Mouse (Mus musculus) CH12.LX (cell line): ENCODE results near the gene Hvcn1. TPM values are rescaled to one million over a fixed set of nuclear protein-coding genes. Genes with fewer than 3 reads are reported as not detected.

Experiments used
- DNase-seq: peaks from one replicate; pipeline ENCODE4 v3.0.0-alpha.2; 2013; ENCODE audit errors: extremely low read depth
- H3K27ac ChIP-seq: 2 replicates; pipeline ENCODE4 v1.5.1; 2012; ENCODE audit warnings: low read depth, mild to moderate bottlenecking, control low read depth, moderate library complexity; ENCODE audit not compliant: insufficient read depth
- H3K27me3 ChIP-seq: replicated peaks from 2 replicates; pipeline ENCODE3; 2012; ENCODE audit warnings: inconsistent platforms
- H3K36me3 ChIP-seq, 2 experiments: replicated peaks in 1 of 2; 2 replicates each; pipeline versions ENCODE3 to v1.6.1; 2012; ENCODE audit warnings: inconsistent platforms in 1 of 2, low read length in 1 of 2, mild to moderate bottlenecking in 1 of 2, mixed read lengths in 1 of 2, moderate library complexity in 1 of 2; ENCODE audit not compliant: control insufficient read depth in 1 of 2, insufficient read depth in 1 of 2
- H3K4me1 ChIP-seq, 2 experiments: 2 replicates each; pipeline ENCODE4 v1.6.1; 2012; ENCODE audit warnings: inconsistent platforms in 1 of 2, moderate library complexity in 1 of 2; ENCODE audit not compliant: insufficient read depth in 2 of 2, control insufficient read depth in 1 of 2
- H3K4me2 ChIP-seq: 2 replicates; pipeline ENCODE4 v1.6.1; 2012; ENCODE audit warnings: low read depth, mild to moderate bottlenecking, control low read depth; ENCODE audit not compliant: poor library complexity, insufficient read depth, severe bottlenecking
- H3K4me3 ChIP-seq, 3 experiments: fragments of 150-350 bp in 1 of 3; sonication (generic) in 1 of 3; replicated peaks in 1 of 3; 2 replicates each; pipeline versions ENCODE3 to v1.5.1; 2011 to 2012; ENCODE audit warnings: low read depth in 2 of 3, low read length in 2 of 3, mild to moderate bottlenecking in 2 of 3, moderate library complexity in 2 of 3, control low read depth in 1 of 3, improper control_type of control experiment in 1 of 3, inconsistent platforms in 1 of 3, mixed read lengths in 1 of 3; ENCODE audit not compliant: poor library complexity in 1 of 3
- H3K79me2 ChIP-seq: replicated peaks from 2 replicates; pipeline ENCODE4 v1.6.1; 2012; ENCODE audit warnings: mild to moderate bottlenecking, moderate library complexity; ENCODE audit not compliant: control insufficient read depth, poor library complexity, insufficient read depth, severe bottlenecking; ENCODE audit errors: extremely low read depth
- H3K9ac ChIP-seq: 2 replicates; pipeline ENCODE4 v1.6.1; 2012; ENCODE audit warnings: low read depth, mild to moderate bottlenecking, control low read depth, moderate library complexity; ENCODE audit not compliant: insufficient read depth
- H3K9me3 ChIP-seq: replicated peaks from 2 replicates; pipeline ENCODE3; 2012; ENCODE audit warnings: low read length, inconsistent platforms, mixed read lengths
- BHLHE40 ChIP-seq: IDR thresholded peaks from 2 replicates; pipeline ENCODE4 v1.6.1; 2011; ENCODE audit warnings: mild to moderate bottlenecking, low read depth, low read length, improper control_type of control experiment
- CHD1 ChIP-seq: IDR thresholded peaks from 2 replicates; pipeline ENCODE4 v1.6.1; 2012; ENCODE audit warnings: low read depth, low read length, improper control_type of control experiment, inconsistent platforms
- CTCF ChIP-seq, 2 experiments: IDR thresholded peaks in 1 of 2; conservative IDR thresholded peaks in 1 of 2; 2 replicates each; pipeline ENCODE4 v1.5.1; 2011 to 2012; ENCODE audit warnings: low read depth in 2 of 2, low read length in 2 of 2, improper control_type of control experiment in 1 of 2, inconsistent platforms in 1 of 2, mild to moderate bottlenecking in 1 of 2, moderate library complexity in 1 of 2
- E2F4 ChIP-seq: IDR thresholded peaks from 2 replicates; pipeline ENCODE4 v1.6.1; 2011; ENCODE audit warnings: low read depth, low read length, improper control_type of control experiment; ENCODE audit not compliant: insufficient replicate concordance
- EP300 ChIP-seq: IDR thresholded peaks from 2 replicates; pipeline ENCODE4 v1.6.1; 2011; ENCODE audit warnings: low read length, improper control_type of control experiment
- HCFC1 ChIP-seq: IDR thresholded peaks from 2 replicates; pipeline ENCODE4 v1.6.1; 2012; ENCODE audit warnings: low read depth, mild to moderate bottlenecking, inconsistent platforms, low read length, improper control_type of control experiment
- IRF4 ChIP-seq: IDR thresholded peaks from 2 replicates; pipeline ENCODE4 v1.6.1; 2014; ENCODE audit warnings: low read depth, mild to moderate bottlenecking, inconsistent platforms, low read length, improper control_type of control experiment
- JUN ChIP-seq: IDR thresholded peaks from 2 replicates; pipeline ENCODE4 v1.6.1; 2011; ENCODE audit warnings: low read depth, mild to moderate bottlenecking, low read length, improper control_type of control experiment, moderate library complexity; ENCODE audit not compliant: insufficient read depth
- KAT2A ChIP-seq: IDR thresholded peaks from 2 replicates; pipeline ENCODE4 v1.6.1; 2012; ENCODE audit warnings: low read length, improper control_type of control experiment, inconsistent platforms; ENCODE audit not compliant: insufficient replicate concordance
- MAFK ChIP-seq: IDR thresholded peaks from 2 replicates; pipeline ENCODE4 v1.6.1; 2011; ENCODE audit warnings: low read length, improper control_type of control experiment; ENCODE audit not compliant: insufficient replicate concordance
- MAZ ChIP-seq: IDR thresholded peaks from 2 replicates; pipeline ENCODE4 v1.6.1; 2012; ENCODE audit warnings: low read depth, mild to moderate bottlenecking, inconsistent platforms, low read length, improper control_type of control experiment, moderate library complexity
- MXI1 ChIP-seq: IDR thresholded peaks from 2 replicates; pipeline ENCODE4 v1.6.1; 2011; ENCODE audit warnings: mild to moderate bottlenecking, low read depth, low read length, improper control_type of control experiment
- NRF1 ChIP-seq: IDR thresholded peaks from 2 replicates; pipeline ENCODE4 v1.6.1; 2014; ENCODE audit warnings: low read depth, mild to moderate bottlenecking, inconsistent platforms, low read length, improper control_type of control experiment, moderate library complexity
- POLR2A ChIP-seq: IDR thresholded peaks from 2 replicates; pipeline ENCODE4 v1.6.1; 2011; ENCODE audit warnings: low read depth, mild to moderate bottlenecking, improper control_type of control experiment, low read length
- POLR2AphosphoS2 ChIP-seq: IDR thresholded peaks from 2 replicates; pipeline ENCODE4 v1.6.1; 2011; ENCODE audit warnings: low read depth, low read length, improper control_type of control experiment
- RCOR1 ChIP-seq: conservative IDR thresholded peaks from 2 replicates; pipeline ENCODE4 v1.6.1; 2012; ENCODE audit warnings: low read depth, mild to moderate bottlenecking, inconsistent platforms, low read length, improper control_type of control experiment
- SIN3A ChIP-seq: IDR thresholded peaks from 2 replicates; pipeline ENCODE4 v1.6.1; 2012; ENCODE audit warnings: low read length, improper control_type of control experiment, inconsistent platforms
- SMC3 ChIP-seq: IDR thresholded peaks from 2 replicates; pipeline ENCODE4 v1.6.1; 2011; ENCODE audit warnings: low read depth, low read length, improper control_type of control experiment
- TBP ChIP-seq: conservative IDR thresholded peaks from 2 replicates; pipeline ENCODE4 v1.6.1; 2011; ENCODE audit warnings: low read depth, low read length, improper control_type of control experiment
- TCF12 ChIP-seq: IDR thresholded peaks from 2 replicates; pipeline ENCODE4 v1.6.1; 2014; ENCODE audit warnings: low read depth, mild to moderate bottlenecking, inconsistent platforms, low read length, improper control_type of control experiment
- UBTF ChIP-seq: IDR thresholded peaks from 2 replicates; pipeline ENCODE4 v1.6.1; 2012; ENCODE audit warnings: low read depth, mild to moderate bottlenecking, inconsistent platforms, low read length, improper control_type of control experiment, moderate library complexity
- USF1 ChIP-seq: IDR thresholded peaks from 2 replicates; pipeline ENCODE4 v1.6.1; 2014; ENCODE audit warnings: low read depth, mild to moderate bottlenecking, inconsistent platforms, low read length, improper control_type of control experiment
- USF2 ChIP-seq: conservative IDR thresholded peaks from 2 replicates; pipeline ENCODE4 v1.6.1; 2011; ENCODE audit warnings: low read depth, low read length, improper control_type of control experiment
- ZKSCAN1 ChIP-seq: IDR thresholded peaks from 2 replicates; pipeline ENCODE4 v1.6.1; 2012; ENCODE audit warnings: low read depth, inconsistent platforms, low read length, improper control_type of control experiment, borderline replicate concordance
- ZNF384 ChIP-seq: IDR thresholded peaks from 2 replicates; pipeline ENCODE4 v1.6.1; 2012; ENCODE audit warnings: low read depth, low read length, improper control_type of control experiment, inconsistent platforms
- dilution Hi-C: fragments of 300-500 bp; cut with MboI; formaldehyde crosslinking; loops from 2 replicates; pipeline ENCODE4 v1.14.3; 2020; ENCODE audit warnings: low sequenced_read_pairs; ENCODE audit not compliant: extremely low pct_unique_long_range_greater_than_20kb, extremely low pct_ligation_motif_present
- in situ Hi-C: fragments of 300-500 bp; cut with MboI; formaldehyde crosslinking; loops from 3 replicates; pipeline ENCODE4 v1.14.3; 2019; ENCODE audit warnings: low sequenced_read_pairs, low pct_ligation_motif_present, low pct_unique_long_range_greater_than_20kb, mixed read lengths
- polyA plus RNA-seq: library from polyadenylated mRNA; unstranded; fragments of >175 nt; gene quantifications from 2 replicates; pipeline ENCODE4 v1.2.1, GENCODE M21; 2012; ENCODE audit warnings: low read depth; ENCODE audit not compliant: insufficient read length
- total RNA-seq, 2 experiments: library from RNA; depleted of rRNA; stranded (reverse); fragments of 300-350 nt in 1 of 2; fragments of >200 nt in 1 of 2; gene quantifications; 2 replicates each; pipeline ENCODE4 v1.2.3; 2012 to 2014

Gene Hvcn1
- total and polyA plus RNA-seq, 3 experiments = 143 to 159 (median 156) TPM

DNA sequence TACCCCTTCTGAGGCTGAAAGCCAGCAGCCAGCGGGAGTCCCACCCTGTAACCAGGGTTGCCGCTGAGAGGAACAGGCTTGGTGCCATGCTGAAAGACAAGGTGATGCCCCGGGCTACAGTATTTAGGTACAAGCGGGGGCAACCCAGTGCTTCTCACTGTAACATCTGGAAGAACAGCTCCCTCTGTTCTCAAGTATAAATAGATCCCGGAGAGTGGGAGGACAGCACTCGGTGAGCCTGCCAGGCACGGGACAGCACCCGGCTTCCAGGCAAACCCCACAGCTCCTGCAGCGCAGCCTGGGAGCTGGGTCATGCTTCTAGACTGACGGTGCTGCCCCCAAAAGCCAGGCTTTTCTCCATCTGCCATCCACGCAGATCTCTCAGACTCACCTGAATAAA lies 40.9 kb downstream of the Hvcn1 start:
- in situ Hi-C loops = no loop called here
- dilution Hi-C loops = no loop called here
- H3K9ac ChIP-seq = no peak overlapping the region
- H3K27me3 ChIP-seq = no peaks in the 10 kb centered on the region
- H3K36me3 ChIP-seq = peaks cover 40 to 81% of the 10 kb centered on the region in 2 experiments
- no peak overlapping the region for H3K4me3 ChIP-seq
- H3K4me2 ChIP-seq = no peak overlapping the region
- H3K79me2 ChIP-seq = no peaks in the 10 kb centered on the region
- no peaks in the 10 kb centered on the region for H3K9me3 ChIP-seq
- no peak overlapping the region for H3K27ac ChIP-seq
- no peak for TF ChIP-seq MAZ
- no peak for TF ChIP-seq ZNF384
- TF ChIP-seq USF1 = no peak
- TF ChIP-seq HCFC1 = no peak
- no peak for TF ChIP-seq MAFK
- no peak for TF ChIP-seq CHD1
- TF ChIP-seq RCOR1 = no peak
- no peak for TF ChIP-seq EP300
- TF ChIP-seq TBP = no peak
- no peak for TF ChIP-seq SMC3
- no peak for DNase-seq
- peaks cover 22 to 48% of the 10 kb centered on the region in 2 experiments for H3K4me1 ChIP-seq

DNA sequence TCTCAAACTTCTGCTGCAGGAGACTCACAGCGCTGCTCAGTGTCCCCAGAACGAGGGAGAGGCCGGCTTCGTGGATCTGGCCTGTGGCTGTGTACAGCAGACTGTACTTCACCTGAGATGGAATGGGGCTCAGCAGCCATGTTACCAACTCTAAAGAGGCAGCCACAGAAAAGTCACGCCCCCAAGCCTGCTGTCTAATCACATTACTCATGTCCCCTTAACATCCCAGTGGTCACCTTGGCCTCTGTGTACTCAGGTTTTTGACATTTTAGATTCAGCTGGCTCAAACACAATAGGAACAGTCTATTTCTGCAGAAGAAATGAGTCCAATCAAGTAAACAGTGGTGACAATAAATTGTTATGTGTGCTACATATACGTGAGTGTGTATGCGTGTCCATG lies 41.3 kb downstream of the Hvcn1 start:
- dilution Hi-C loops (no loop called here), in situ Hi-C loops (no loop called here)
- Histone ChIP-seq H3K27me3 (no peaks in the 10 kb centered on the region), H3K27ac (no peak overlapping the region), H3K79me2 (no peaks in the 10 kb centered on the region), H3K9ac (no peak overlapping the region), H3K9me3 (no peaks in the 10 kb centered on the region), H3K36me3 (peaks cover 39 to 80% of the 10 kb centered on the region in 2 experiments), H3K4me2 (no peak overlapping the region), H3K4me1 (peaks cover 22 to 47% of the 10 kb centered on the region in 2 experiments), H3K4me3 (no peak overlapping the region)
- DNase-seq = no peak
- TF ChIP-seq IRF4 = no peak
- TF ChIP-seq KAT2A = no peak
- no peak for TF ChIP-seq SIN3A
- no peak for TF ChIP-seq MXI1
- TF ChIP-seq RCOR1 = no peak
- TF ChIP-seq POLR2A = no peak
- no peak for TF ChIP-seq POLR2AphosphoS2
- TF ChIP-seq CTCF (conservative IDR thresholded peaks at IDR 0.05 in 1 of 2, IDR thresholded peaks at IDR 0.05 in 1 of 2; ENCODE audit: low read depth in 2 of 2, low read length in 2 of 2) = no peak
- no peak for TF ChIP-seq BHLHE40
- TF ChIP-seq JUN = no peak
- TF ChIP-seq E2F4 = no peak
- no peak for TF ChIP-seq USF2
- TF ChIP-seq ZKSCAN1 = no peak
- no peak for TF ChIP-seq NRF1
- no peak for TF ChIP-seq UBTF
- TF ChIP-seq TCF12 = no peak
- no peak for TF ChIP-seq ZNF384
- TF ChIP-seq TBP = no peak
